Mouse (Mus musculus) lung, postnatal 0 days (tissue): ENCODE measurements around the gene Paxip1.

Experiments
- CTCF ChIP-seq: IDR thresholded peaks from 2 replicates; pipeline ENCODE4 v1.5.1; 2016; ENCODE audit warnings: antibody characterized with exemption, mild to moderate bottlenecking
- EP300 ChIP-seq: IDR thresholded peaks from 2 replicates; pipeline ENCODE4 v1.6.1; 2016; ENCODE audit warnings: antibody characterized with exemption, mild to moderate bottlenecking, control low read depth

GRCm38 (mm10) chr5:27706551-27706950 lies 84.9 kb downstream of the Paxip1 start:
- no peak for TF ChIP-seq CTCF
- TF ChIP-seq EP300: no peak
